11 mouse cellular contexts compared by ENCODE assay signal in the genomic region with DNA sequence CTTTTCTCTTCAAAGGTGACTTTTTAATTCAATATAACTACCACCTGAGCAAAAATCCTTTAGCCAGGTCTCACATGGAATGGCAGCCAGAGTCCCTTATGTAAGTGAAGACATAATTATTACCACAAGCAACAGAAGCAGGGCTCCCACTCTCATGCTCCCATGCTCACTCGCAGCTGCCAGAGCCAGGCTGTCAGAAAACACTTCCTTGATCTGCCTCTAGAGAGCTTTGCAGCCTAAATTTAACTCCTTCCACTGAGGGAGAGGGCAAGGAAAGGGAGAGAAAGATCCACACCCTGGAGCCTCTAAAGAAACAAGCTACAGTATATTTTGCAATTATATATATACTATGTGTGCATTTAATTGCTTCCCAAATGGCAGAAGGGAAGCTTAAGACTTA.
"Had no signal": no experiment of that assay in that cellular context is flagged by ENCODE, and none has a peak within 500 bp of the region (broad histone marks: within the 10 kb centered on the region; RNA-seq: fewer than 3 reads in every experiment).

No protein-coding gene starts in this region.

- H3K27ac ChIP-seq: limb, embryonic 12.5 days; liver, embryonic 13.5 days; midbrain, embryonic 13.5 days; stomach, embryonic 15.5 days had no signal

- H3K4me3 ChIP-seq: limb, embryonic 12.5 days; liver, embryonic 13.5 days; midbrain, embryonic 13.5 days; stomach, embryonic 15.5 days had no signal

- DNase-seq: kidney, adult 8-10 months; kidney, postnatal 25 days; liver; liver, embryonic 13.5 days; liver, postnatal 0 days; lung, postnatal 36 days; thymus, adult 2 months; thymus, postnatal 25 days had no signal
